Mouse (Mus musculus): ENCODE measurements around the gene Cpped1.

Cpped1 gene

GRCm38 (mm10) chr16:11909035-11909591 lies at the start of gene Cpped1:
Gene Cpped1 (minus strand): TSS chr16:11909445.
- peak; percentile 94 to 95 for DNase-seq

DNA sequence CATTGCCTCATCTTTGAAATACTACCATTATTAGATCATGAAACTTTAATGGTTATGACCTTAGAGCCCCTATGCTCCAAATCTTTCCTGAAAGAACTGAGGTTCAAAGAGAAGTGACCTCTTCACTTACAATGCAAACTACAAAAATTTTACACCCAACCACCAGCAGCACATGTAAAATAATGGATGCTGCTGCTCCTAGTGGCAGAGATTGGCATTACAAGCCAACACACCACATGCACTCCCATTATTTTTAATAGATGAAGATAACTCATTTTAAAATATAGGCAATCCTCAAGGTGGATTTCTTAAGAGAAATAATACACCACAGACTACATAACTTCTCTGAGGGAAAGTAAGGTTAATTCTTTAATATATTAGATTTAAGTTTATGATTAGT lies 31.2 kb upstream of the Cpped1 start:
- DNase-seq: peak; percentile 77 to 81

GRCm38 (mm10) chr16:11910801-11911200 lies 1.6 kb upstream of the Cpped1 start:
- no peak for DNase-seq

DNA sequence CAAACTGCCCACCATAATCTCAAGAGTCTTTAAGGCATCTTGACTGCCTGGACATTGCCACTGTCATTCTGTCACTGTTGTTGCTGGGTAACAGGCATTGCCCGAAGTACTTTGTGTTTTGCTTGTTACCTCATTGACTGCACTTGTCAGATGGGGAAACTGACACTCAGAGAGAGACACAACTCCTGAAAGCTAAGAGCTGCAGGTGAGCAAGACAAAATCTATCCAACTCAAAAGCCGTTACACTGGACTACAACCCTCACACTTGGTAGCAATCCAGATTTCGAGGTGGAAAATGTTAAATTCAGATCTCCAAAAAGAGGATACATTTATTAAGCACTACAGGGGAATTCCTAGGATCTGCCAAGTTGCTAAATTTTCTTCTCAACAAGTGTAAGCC lies 572 bp upstream of the Cpped1 start:
- DNase-seq: no peak

- peak; percentile 69 to 76 for DNase-seq
Measured at GRCm38 (mm10) chr16:11908461-11909014, 707 bp downstream of the Cpped1 start.

DNA sequence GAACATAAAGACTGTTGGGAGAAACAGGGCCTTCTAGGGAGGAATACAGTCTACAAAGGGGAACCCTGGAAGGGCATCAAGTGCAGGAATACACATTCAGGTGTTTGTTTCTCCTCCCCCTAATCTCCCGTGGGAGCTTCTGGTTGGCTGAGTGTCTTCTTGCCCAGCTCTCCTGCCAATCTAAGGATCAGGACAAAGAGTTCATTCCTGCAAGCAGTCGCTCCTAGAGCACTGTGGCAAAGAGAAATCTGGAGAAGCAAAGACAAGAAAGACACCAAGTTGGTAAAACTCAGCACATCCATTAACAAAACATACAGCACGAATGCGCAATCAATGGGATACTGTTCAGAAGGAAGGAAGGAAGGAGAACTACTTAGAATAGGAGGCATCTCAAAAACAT lies 1.4 kb downstream of the Cpped1 start:
- DNase-seq: peak; percentile 17 to 32

DNA sequence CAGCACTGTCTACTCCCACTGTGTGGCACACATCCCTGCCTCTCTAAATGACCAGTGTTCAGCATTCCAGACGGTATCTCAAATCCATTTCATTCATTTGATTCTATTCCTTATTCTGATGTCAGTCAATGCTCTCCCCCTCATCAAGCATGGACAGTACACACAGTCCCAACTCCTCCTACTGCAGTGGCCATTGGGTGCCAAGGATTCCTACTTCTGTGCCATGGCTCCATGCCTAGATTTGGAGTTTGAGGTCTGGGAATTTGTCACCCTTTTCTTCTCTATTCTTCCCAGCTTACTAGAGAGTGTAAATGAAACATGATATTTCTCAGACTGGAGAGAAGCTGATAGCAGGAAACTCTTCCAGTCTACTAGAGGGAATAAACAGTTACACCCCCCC lies 2.3 kb downstream of the Cpped1 start:
- DNase-seq: peak in 1 of 2 experiments; percentile 20

DNA sequence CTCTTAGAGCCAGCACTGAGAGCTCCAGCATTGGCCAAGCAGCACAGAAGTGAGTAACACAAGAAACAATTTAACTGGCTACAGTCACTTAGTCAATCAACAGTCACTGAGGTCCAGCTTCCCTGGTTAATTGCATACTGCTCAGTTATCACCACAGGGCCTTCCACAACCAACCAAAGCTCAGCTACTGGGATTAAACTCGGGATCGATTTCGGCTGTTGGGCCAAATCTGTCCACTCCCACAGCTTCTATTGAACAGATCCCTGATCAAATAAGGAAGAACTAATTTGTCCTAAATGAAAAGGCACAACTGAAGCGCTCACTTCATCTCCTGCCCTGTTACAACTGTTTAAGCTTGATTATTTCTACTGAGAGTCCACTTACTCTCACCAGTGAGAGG lies 4.0 kb downstream of the Cpped1 start:
- no peak for DNase-seq

- DNase-seq: no peak
Measured at GRCm38 (mm10) chr16:11902007-11902406, 7.2 kb downstream of the Cpped1 start.

GRCm38 (mm10) chr16:11900341-11900740 lies 8.9 kb downstream of the Cpped1 start:
- DNase-seq: peak; percentile 63 to 66

- DNase-seq: no peak
Measured at GRCm38 (mm10) chr16:11896411-11896810, 12.8 kb downstream of the Cpped1 start.

DNA sequence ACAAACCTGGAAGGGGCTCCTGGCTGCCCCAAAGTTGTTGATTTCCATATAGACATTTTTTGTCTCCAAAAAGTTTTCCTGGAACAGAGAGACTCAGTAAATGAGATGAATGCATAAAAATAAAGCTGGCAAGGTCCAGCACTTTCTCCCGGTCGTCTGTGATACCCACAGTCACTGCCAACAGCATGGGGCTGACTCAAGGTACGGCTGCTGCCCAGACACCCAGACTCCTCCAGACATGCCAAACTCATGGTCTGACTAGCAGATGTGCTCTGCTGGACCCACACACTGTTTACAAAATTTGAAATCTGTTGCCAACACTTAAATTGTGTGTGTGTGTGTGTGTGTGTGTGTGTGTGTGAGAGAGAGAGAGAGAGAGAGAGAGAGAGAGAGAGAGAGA lies 14.4 kb downstream of the Cpped1 start:
- DNase-seq: peak; percentile 21 to 29

- no peak for DNase-seq
Measured at GRCm38 (mm10) chr16:11890186-11890585, 19.1 kb downstream of the Cpped1 start.

DNA sequence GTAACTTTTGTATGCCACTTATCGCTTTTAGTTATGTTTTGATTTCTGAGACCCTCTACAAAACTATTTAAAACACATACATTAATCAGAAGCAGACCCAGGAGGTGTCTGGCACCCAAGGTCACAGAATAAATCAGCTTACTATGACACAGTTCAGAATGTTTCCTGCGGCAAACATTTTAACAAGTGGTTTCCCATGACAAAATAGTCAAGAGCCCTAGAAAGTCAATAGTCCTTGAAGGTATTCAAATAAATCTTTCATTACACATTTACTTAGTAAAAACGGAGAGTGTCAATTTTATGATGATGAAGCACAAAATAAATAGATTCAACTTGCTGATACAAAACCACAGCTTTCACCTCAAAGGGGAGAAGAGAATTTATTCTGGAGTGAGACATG lies 19.5 kb downstream of the Cpped1 start:
- no peak for DNase-seq

DNA sequence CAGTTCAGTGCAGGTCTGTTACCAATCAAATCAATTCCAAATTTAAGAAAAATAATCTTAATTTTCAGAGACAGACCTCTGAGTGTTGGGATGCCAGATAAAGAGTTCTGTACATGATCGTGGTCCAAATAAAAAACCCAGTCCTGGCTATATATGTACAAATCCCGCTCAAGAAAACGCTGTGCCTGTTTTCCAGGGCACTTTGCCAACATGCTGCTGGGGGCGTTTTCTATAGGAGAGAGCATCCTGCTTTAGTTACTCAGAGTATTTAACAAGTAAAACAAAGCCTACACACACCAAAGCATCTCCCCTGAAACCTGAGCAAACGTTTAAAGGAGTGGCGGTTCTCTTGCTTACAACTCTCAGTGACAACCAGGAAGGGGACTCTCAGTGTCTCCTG lies 27.4 kb downstream of the Cpped1 start:
- DNase-seq: peak in 1 of 2 experiments; percentile 24

DNA sequence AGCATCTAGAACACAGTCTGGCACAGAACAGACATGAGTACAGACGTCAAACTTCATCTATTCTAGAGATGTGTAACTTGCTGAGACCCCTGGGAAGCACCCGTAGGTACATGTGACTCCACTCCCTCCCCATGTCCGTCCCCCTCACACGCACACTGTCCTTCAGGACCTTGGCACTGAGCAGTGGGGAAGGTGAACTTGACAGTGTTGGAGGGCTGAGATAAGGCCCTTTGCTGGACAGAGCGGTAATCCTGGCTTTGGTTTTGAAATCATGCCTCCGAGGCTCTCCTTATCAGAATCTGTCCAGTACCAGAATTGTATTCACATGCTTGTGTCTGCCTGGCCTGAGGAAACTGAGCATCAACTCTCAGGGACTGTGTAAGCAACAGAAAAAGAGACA lies 28.8 kb downstream of the Cpped1 start:
- no peak for DNase-seq

- DNase-seq: no peak
Measured at GRCm38 (mm10) chr16:11879196-11879595, 30.0 kb downstream of the Cpped1 start.

DNA sequence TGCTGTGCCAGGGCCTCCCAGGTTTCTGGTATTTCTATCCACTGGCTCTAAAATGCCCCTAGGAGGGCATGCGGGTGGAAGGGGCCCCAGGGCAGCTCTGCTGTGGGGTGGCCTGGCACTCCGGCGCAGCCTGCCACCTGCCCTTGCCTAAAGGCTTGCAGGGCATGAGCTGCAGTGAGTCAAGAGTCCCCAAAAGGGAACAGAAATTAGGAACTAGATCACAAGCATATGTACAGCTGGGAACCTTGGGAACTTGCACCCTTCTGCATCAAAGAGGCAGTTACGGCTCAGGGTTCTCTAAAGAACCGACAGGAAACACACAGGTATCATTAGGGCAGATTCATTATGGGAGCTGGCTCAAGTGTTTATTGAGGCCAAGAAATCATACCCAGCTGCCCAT lies 34.0 kb downstream of the Cpped1 start:
- DNase-seq: no peak

GRCm38 (mm10) chr16:11873292-11873691 lies 36.0 kb downstream of the Cpped1 start:
- peak in 1 of 2 experiments; percentile 32 for DNase-seq

- DNase-seq: no peak
Measured at GRCm38 (mm10) chr16:11868486-11868885, 40.8 kb downstream of the Cpped1 start.

GRCm38 (mm10) chr16:11852716-11853605 lies 56.3 kb downstream of the Cpped1 start:
- peak; percentile 44 to 48 for DNase-seq

- DNase-seq: no peak
Measured at GRCm38 (mm10) chr16:11848990-11849658, 60.1 kb downstream of the Cpped1 start.

DNA sequence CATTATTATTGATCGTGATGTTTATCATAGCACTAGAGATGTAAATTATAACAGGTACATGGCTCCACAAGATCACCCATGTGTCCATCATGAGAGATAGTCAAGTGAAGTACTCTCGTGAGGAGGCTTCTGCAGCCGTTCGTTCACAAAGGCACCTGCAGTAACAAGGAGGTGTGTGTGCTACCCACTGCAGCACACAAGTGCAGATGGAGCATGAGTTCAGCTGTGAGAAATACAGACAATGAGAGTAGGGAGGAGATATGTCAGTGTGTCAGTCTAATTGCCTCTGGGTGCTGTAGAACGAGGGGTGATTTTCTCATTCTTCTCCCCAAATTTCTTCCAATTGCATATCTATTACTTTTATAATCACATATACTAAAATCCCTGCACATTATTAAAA lies 63.9 kb downstream of the Cpped1 start:
- no peak for DNase-seq

Measured in cerebellum, postnatal 14 days (tissue).